Mouse (Mus musculus) gastrocnemius, postnatal 4 days (tissue): ENCODE data around the gene Zp3r. TPM values are rescaled to one million over a fixed set of nuclear protein-coding genes. Genes with fewer than 3 reads are reported as not detected.
"Not testable (repeated sequence)": the region's sequence is repeated elsewhere in the genome, so short reads cannot be mapped to it uniquely, and the experiment has no call there.

Experiments
- DNase-seq, 2 experiments: peaks; one replicate each; pipeline ENCODE4 v3.0.0; 2021 to 2022; ENCODE audit warnings: low spot score in 2 of 2, mixed read lengths in 2 of 2
- long read RNA-seq, 2 experiments: library from polyadenylated mRNA; stranded (forward); transcript quantifications; one replicate each; pipeline ENCODE4 v2.0.0; 2021
- total RNA-seq, 2 experiments: library from RNA; stranded (reverse); gene quantifications; 2 replicates each; pipeline ENCODE4 v1.2.3; 2021

Gene Zp3r
- not detected for total RNA-seq
- long read RNA-seq, experiment 1: 0 reads
- long read RNA-seq, experiment 2: 0 reads

- no peak for DNase-seq
Observed at GRCm38 (mm10) chr1:130629521-130629920, at the start of gene Zp3r. TSS of gene Zp3r (minus strand) at chr1:130629621.

- DNase-seq: no peak
Observed at GRCm38 (mm10) chr1:130678551-130678950, 49.1 kb upstream of the Zp3r start.

GRCm38 (mm10) chr1:130663576-130663975 is 34.2 kb upstream of the Zp3r start:
- not testable (repeated sequence) for DNase-seq

GRCm38 (mm10) chr1:130661454-130661853 is 32.0 kb upstream of the Zp3r start, which contains the start of gene C4bp:
TSS of gene C4bp (minus strand) at chr1:130661632.
- no peak for DNase-seq

- DNase-seq: not testable (repeated sequence)
Observed at GRCm38 (mm10) chr1:130659641-130660040, 30.2 kb upstream of the Zp3r start.

- no peak for DNase-seq
Observed at GRCm38 (mm10) chr1:130644103-130644502, 14.7 kb upstream of the Zp3r start.

- no peak for DNase-seq
Observed at GRCm38 (mm10) chr1:130640967-130641366, 11.5 kb upstream of the Zp3r start.

GRCm38 (mm10) chr1:130633761-130634410 is 4.5 kb upstream of the Zp3r start:
- peak; percentile 63 to 74 for DNase-seq

- no peak for DNase-seq
Observed at GRCm38 (mm10) chr1:130633316-130633715, 3.9 kb upstream of the Zp3r start.

GRCm38 (mm10) chr1:130596291-130596690 is 33.1 kb downstream of the Zp3r start:
- no peak for DNase-seq

GRCm38 (mm10) chr1:130588659-130589058 is 40.8 kb downstream of the Zp3r start:
- DNase-seq: peak in 1 of 2 experiments; percentile 34

- no peak for DNase-seq
Observed at GRCm38 (mm10) chr1:130576389-130576788, 53.0 kb downstream of the Zp3r start.

- peak in 1 of 2 experiments; percentile 19 for DNase-seq
Observed at GRCm38 (mm10) chr1:130575962-130576361, 53.5 kb downstream of the Zp3r start.

- DNase-seq: no peak
Observed at GRCm38 (mm10) chr1:130551407-130552249, 77.8 kb downstream of the Zp3r start.

GRCm38 (mm10) chr1:130550242-130551167 is 78.9 kb downstream of the Zp3r start:
- DNase-seq: no peak

- no peak for DNase-seq
Observed at GRCm38 (mm10) chr1:130549698-130550097, 79.7 kb downstream of the Zp3r start.

GRCm38 (mm10) chr1:130549160-130549559 is 80.3 kb downstream of the Zp3r start:
- DNase-seq: no peak

- DNase-seq: peak in 1 of 2 experiments; percentile 45
Observed at GRCm38 (mm10) chr1:130547674-130548429, 81.6 kb downstream of the Zp3r start.
